Mouse (Mus musculus): Measurements from ENCODE around the gene Cgas. TPM values are rescaled to one million over a fixed set of nuclear protein-coding genes. Genes with fewer than 3 reads are reported as not detected.
A peak's percentile ranks its signal among the peaks of the same experiment; 100 is the strongest.
"Not testable (repeated sequence)": the region's sequence is repeated elsewhere in the genome, so short reads cannot be mapped to it uniquely, and the experiment has no call there.

Gene Cgas
- 1 to 10 TPM; 2.3 to 3.1 TPM for polyA plus RNA-seq (2017; shearing (Covaris generic))

DNA sequence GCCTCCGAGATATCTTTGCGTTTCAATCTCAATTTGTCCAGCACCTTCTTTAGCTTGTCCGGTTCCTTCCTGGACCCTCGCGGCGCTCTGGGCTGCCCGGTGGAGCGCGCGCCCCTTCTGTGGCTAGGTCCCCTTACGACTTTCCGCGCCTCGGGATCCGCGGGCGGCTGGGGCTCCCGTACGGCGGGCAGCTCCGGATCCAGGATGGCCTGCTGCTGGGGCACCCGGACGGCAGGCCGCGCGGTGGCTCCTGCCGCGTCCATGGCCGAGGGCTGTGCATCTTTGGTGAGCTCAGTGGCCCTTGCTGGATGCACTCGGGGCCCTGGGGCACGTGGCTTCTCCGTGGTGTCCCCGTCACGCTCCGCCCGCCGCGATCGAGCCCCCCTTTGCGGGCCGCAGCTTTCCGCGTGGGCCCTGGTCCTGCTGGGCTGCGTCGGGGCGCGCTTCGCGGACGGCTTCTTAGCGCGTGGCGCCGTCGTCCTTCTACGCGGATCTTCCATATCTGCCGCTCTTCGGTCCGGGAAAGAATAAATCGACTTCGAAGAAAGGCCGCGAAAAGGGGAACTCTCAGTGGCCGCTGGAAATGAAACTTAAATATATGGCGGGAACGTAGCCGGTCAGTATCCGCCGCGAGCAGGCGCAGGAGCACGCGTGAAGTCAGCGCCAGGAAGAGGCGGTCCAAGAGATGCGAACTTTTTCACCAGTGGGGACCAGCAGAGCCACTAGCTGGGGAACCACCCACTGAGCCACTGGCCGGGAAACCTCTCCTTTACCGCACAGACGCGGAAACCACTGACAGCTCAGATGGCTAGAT lies at the start of gene Cgas:
Gene Cgas, minus strand, starts transcription at position 659 of the 814 bp plus-strand sequence.
- ATAC-seq, result peak; percentile 63

DNA sequence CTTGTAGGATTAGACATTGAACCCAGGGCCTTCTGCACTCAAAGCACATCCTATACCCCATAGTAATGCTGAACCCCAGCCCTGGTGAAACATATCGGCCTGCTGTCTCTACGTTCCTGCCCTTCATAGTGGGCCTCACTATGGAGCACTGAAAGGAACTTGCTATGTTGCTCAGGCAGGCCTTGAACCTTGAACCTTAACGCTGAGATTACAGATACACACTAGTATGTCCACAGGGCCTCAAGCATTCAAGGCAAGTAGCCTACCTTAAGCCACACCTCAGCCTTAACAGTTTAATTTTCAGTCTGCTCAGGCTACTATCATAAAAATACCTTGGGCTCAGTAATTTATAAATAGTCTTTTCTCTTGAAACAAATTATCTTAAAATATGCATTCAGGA lies 49.2 kb upstream of the Cgas start:
- ATAC-seq, result no peak

DNA sequence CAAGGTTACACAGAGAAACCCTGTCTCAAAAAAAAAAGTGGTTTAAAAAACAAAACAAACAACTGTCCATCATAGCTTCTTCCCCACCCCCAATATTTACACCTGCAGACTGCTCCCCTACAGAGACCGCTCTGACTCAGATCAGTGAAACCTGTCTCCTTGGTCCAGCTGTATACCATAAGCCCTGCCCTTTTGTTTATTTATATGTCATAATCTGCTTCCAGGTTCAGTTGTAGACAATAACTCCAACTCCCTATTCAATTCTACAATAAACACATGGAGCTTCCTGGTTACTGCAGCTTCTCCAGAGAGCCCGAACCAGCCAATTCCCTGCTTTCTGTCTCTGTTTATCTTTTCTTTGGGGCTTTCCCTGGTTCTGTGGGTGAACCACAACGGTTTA lies 48.1 kb upstream of the Cgas start:
- ATAC-seq, result no peak

DNA sequence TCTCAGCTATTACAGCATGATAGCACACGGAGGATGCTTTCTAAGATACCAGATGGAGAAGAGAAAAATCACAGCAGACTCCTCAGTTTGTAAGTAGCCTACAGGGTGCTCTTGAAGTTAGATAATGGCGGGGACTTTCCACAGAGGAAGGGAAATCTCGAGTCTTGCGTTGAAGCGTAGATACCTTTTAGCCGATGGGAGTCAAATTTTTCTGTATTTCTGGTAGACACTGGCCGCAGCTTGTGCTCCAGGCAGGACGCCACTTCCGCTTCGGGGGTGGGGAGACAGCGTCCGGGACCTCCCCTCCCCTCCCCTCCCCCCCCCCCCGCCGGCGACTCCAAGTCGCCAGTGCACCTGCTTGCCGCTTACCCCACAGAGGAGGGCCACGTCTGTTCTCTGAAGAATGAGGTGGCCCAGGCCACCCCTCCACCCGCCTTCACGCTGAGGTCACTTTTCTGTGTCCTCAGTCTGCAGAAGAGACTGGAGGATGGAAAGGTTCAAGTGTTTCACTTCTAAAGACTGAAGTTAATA lies 45.9 kb upstream of the Cgas start, which contains the start of gene Eef1a1:
Gene Eef1a1, minus strand, starts transcription at position 262 of the 531 bp plus-strand sequence.
- ATAC-seq, result peak; percentile 79

DNA sequence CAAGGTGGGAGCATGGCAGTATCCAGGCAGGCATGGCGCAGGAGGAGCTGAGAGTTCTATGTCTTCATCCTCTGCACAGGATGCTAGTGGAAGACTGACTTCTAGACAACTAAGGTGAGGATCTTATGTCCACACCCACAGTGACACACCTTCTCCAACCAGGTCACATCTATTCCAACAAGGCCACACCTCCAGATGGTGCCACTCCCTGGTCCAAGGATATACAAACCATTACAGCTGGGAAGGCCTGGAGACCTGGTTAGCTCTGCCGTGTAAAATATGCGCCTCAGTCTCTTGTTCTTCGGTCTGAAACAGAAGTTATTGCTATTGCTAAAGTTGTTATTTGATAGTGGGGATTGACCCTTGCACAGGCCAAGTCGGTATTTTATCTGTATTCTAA lies 45.0 kb upstream of the Cgas start:
- not testable (repeated sequence) for ATAC-seq

DNA sequence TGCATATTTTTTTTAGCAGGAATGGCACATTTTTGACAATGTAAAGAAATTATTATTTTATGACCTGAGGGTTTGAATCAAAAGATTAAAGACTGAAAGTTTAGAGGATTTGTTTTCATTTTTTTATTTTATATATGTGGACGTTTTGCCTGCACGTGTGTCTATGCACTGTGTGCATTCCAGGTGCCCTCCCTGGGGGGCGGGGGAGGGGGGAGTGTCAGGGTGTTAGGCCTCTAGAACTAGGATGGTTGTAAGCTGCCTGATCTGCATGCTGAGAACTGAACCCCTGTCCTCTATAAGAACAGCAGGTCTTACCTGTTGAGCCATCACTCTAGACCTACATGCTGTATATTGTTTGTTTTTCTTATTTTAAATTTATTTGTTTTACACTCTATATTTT lies 41.6 kb upstream of the Cgas start:
- ATAC-seq, result no peak

DNA sequence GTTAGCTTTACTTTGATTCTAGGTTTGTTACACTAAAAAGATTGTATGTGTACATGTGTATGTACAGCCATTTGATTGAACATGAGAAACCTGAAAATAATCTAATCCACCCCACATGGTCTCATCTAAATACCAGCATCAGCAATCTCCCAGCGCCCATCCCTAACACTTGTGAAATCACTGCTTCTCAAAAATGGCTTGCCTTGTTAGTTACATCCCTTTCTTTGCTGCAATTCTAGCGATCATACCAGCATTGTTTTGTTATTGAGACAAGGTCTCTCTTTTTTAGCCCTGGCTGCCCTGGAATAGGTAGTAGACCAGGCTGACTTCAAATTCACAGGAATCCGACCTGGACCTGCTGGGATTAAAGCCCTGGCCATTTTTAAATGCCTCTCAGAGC lies 39.3 kb upstream of the Cgas start:
- ATAC-seq, result no peak

DNA sequence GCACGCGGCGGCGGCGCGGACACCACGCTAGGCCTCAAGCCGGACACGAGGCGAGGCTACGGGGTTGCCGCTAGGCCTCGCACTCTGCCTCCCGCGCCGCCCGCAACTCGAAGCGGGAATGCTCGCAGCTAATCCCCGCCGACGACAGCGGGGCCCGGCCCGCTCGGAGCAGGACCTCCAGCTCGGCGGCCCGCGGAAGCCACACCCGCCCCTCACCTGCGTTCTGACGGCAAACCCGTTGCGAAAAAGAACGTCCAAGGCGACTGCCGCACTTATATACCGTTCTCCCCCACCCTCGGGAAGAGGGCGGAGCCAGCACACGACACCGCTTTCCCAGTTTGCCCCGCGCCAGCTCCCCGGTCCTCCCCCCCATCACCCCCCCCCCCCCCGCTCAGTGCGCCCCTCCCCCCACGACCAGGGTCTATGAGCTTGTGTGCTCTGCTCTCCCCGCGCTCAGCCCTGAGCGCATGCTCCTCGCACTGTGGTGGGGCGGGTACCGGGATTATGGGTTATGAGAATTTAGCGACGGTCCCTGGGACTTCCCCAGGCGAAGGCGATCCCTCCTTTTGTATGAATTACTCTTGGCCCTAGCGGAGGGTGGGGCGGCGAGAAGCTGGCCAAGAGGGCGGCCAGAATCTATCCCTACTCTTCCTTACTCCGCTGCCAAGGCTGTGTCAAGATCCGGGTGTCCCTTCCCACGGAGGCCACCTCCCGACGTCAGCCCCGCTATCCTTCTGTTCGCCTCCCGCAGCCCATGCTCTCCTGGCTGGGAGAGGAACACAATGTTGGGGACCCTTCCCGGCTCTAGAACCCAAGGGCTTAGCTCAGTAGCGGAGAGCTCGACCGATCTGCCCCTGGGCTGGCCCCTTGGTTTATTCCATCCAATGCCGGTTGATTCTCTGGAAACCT lies 38.6 kb upstream of the Cgas start:
- peak; percentile 65 for ATAC-seq

DNA sequence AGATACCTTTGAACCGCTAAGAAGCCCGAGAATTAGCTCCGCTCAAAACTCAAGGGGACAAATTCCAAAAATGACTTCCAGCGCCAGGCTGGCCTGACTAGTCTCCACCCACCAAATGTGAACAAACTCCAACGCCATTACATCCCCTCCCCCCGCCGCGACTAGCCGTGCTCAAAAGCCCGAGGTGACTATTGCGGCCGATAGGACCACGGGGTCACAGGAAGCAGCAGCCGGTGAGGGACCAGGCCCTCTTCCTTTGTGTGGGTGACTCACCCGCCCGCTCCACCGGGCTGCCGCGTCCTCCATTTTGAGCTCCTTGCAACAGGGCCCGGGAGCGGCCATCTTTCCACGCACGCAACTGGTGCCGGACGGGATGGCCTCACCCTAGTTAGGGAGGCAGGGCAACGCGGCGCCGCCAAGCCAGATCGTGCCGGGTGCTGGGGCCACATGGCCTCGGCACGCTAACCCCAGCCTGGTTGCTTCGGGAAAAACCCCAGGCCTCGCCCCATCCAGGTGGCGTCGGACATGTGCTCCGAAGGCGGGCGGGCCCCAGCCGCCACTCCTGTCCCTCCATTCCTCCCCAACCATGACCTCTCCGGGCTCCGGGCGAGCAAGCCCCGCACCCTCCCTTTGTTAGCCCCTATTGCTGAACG lies 37.8 kb upstream of the Cgas start:
- ATAC-seq, result peak; percentile 63

DNA sequence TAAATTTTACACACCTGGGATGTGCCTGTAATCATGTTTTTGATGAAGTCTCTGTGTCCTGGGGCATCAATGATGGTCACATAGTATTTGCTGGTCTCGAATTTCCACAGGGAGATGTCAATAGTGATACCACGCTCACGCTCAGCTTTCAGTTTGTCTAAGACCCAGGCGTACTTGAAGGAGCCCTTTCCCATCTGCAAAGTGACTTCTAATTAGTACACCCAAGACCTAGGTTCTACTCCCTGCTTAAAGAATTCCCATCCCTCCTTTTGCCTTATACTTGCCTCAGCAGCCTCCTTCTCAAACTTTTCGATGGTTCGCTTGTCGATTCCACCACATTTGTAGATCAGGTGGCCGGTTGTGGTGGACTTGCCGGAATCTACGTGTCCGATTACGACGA lies 37.2 kb upstream of the Cgas start:
- ATAC-seq, result not testable (repeated sequence)

DNA sequence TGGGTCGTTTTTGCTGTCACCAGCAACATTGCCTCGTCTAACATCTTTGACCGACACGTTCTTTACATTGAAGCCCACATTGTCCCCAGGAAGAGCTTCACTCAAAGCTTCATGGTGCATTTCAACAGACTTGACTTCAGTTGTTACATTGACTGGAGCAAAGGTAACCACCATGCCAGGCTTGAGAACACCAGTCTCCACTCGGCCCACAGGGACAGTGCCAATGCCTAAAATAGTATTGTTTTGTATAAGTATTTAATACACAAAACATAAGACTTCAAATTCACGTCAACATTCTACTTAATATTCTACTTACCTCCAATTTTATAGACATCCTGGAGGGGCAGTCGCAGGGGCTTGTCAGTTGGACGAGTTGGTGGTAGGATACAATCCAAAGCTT lies 36.3 kb upstream of the Cgas start:
- not testable (repeated sequence) for ATAC-seq

DNA sequence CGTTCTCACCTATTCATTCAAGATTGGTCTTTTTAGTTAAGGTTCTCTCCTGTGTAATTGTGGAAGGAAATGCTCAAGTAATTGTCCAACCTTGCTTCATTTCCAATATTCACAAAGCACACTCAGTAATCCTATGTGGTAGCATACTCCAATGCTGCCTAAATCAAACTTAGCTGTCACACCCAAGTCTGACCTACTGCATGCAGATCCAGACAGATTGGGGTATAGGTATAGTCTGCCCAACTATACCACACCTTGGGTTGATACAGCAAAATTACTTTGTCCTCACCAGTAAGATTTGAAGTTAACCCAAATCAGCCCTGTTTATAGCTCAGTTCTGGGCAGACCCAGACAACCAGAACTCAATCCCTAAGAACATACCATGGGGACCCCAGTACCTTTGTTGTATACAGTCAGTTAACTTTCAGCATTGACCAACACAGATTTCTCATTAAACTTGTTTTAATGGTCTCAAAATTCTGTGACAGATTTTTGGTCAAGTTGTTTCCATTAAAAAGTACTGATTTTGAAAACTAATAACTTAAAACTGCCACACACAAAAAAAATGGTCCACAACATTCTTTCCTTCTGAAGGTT lies 35.1 kb upstream of the Cgas start:
- ATAC-seq, result not testable (repeated sequence)

DNA sequence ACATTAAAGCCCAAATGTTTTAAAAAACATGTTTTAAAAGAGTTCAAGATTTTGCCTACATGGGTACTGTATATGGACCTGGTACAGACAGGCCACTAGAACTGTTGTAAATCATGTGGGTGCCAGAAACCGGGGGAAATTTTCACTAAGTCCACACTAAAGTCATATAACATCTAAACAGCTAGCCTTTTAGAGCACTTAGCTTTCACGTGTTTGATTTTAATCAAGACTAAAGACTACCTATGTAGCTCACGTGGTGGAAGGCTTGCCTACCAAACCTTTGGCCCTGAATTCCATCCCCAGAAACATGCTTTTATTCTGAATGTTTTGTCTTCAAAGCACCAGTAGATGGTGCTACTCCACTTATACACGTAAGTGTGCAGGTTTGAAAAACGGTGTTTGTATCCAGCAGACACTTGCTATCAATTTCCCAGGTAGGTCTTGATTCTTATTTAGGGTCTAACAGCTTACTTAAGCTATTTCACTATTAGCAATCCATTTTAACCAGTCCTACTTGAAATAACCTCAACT lies 34.0 kb upstream of the Cgas start:
- ATAC-seq, result peak; percentile 10

DNA sequence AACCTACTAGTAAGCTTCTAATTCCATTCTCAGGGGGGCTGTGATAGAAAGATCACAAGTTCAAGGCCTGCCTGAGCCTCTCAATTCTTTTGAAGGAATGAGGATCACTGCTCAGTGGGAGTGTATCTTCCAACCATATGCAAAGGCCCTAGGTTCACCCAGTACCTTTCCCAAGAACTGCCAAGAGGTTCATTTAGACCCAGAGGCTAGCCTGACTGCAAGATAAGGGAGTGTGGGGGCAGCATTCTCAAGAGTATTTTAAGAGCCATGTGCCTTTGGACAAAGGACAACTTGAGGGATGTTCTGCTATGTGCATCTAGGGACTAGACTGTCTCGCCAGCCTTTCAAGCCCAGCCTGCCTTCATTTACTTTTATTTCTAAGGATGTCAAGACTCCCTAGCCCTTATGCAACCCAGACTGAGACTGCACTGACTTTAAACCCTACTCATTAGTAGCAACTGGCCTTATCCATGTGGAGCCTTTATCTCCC lies 33.5 kb upstream of the Cgas start:
- ATAC-seq, result no peak

DNA sequence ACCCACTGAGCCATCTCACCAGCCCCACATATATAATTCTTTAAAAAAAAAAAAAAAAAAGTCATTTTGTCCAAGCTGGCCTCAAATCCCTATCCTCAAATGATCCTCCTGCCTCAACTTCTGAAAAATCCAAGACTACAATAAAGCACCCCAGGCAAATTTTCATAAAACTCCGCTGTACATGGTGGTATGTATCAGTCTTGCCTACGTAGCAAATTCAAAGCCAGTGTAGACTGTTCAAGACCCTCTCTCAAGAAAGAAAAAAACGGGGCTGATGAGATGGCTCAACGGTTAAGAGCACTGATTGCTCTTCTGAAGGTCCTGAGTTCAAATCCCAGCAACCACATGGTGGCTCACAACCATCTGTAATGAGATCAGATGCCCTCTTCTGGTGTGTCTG lies 32.8 kb upstream of the Cgas start:
- ATAC-seq, result no peak

DNA sequence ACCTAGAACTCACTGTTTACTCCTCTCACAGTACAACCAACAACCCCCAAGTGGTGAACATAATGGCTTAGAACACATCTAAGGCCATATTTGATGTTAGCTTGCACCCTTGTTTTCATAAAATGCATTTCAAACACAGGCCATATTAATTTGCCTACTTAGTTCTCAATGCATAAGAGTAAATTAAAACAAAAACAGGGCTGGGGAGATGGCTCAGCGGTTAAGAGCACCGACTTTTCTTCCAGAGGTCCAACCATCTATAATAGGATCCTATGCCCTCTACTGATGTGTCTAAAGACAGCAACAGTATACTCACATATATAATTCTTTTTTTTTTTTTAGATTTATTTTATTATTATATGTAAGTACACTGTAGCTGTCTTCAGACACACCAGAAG lies 32.3 kb upstream of the Cgas start:
- ATAC-seq, result no peak

DNA sequence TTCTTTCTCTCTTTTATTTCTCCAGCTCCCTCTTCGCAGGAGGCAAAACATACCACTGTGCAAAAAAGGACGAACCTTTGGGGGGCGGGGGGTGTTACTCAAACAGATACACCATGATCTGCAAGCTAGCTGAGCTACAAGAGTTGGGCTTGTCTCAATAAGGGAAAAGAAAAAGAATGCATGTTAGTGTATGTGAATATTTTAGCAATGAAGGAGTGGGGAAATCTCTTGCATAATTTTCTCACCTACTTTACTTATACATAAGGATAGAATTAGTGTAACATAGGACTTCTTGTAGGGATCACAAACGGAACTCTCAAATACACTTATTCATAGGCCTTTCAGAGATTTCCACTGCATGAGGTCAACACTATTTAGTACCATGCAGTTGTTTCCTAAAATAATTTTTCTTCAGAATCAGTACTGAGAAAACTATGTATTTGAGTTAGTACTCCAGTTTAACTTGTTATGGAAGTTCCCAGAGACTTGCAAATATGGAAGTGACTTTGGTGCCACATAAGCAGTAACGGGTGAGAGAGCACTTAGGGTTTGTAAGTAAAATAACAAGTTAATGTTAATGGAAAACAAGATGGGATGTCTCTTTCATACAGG lies 31.8 kb upstream of the Cgas start:
- ATAC-seq, result no peak

DNA sequence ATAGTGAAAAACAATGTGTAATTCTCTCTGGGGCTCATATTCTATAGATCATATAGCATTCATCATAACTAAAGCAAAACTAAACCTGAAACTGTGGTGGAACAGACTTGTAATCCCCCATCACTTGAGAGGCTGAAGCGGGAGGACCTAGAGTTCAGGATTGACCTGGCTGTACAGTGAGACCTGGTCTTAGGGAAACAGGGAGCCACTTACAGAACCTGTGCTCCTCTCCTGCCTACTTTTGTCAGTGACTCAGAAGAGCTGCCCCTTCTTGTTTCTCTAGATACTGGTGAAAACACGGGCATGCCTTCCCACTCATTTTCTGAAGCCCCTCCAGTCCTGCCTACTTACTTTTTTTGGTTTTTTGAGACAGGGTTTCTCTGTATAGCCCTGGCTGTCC lies 31.2 kb upstream of the Cgas start:
- ATAC-seq, result no peak

DNA sequence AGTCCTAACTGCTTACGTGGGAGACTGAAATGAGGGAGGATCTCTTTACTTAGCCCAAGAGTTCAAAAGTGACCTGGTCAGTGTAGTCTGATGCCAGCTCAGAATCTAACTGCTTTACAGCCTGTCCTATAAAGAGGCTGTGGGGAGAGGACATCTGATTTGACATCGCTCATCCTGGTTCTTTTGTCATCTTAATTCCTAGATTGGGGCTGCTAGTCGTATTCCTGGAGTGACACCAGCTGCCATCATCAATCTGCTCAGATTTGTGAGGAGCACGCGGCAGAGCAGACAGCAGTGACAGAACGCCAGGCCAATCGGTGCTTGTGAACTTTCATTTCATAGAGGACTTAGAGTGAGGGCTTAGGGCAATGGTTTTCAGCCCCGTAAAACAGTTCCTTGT lies 30.6 kb upstream of the Cgas start:
- ATAC-seq, result no peak

DNA sequence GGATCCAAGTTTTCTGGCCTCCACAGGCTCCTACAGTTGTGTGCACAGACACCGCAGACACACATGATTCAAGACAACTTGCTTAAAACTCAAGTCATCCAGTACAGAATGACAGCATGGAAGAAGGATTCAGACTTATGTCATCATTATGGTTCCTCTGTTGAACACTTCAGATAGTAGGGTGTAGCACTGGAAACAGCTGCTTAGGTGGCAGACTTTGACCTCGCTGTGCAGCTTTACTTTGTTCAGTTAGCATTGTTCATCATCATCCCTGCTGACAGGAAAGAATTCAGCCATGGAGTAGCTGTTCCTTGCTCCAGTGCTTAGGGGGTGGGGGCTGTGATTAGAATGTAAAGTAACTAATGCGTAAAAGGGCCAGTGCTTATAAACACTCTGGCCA lies 22.7 kb upstream of the Cgas start:
- ATAC-seq, result no peak

DNA sequence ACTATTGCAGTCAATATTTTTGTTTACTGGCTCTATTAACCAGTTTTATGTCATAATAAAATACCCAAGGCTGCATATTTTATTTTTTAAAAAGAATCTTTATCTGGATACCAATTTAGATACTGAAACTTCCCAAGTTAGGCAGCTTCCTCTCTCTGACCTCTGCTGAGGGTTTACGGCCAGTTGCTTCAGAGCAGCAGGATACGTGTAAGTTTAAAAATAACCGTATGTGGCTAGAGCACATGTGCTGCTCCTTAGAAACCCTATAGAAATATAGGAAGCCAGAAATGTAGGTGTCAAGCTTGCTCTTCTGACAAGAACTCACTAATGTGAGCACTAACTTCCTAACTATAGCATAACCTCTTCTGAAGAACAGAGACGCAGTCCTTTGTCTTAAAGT lies 20.3 kb upstream of the Cgas start:
- ATAC-seq, result no peak

DNA sequence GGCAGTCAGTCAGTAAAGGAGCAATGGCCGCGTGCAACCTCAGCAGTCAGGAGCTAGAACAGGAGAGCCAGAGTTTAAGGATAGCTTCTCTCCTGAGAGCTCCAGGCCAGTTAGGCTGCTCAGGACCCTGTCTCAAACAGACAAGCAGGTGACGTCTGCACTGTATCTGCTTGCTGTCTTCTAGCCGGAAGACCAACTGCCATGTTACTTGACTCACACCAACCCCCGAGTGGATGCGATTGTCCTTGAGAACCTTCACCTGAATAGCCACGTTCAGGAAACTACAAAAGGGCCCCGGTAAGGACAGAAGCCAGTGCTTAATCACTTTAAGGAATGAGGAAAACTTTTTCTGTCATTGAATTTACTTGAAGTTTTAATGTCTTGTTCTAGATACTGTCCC lies 14.0 kb upstream of the Cgas start:
- no peak for ATAC-seq
